Mouse (Mus musculus) spleen, adult 18-20 months (tissue): ENCODE measurements around the gene Dph1.
"Not testable (repeated sequence)": the region's sequence is repeated elsewhere in the genome, so short reads cannot be mapped to it uniquely, and the experiment has no call there.

Experiments
- DNase-seq, 2 experiments: peaks; one replicate each; pipeline ENCODE4 v3.0.0; 2022; ENCODE audit warnings: mixed read lengths in 2 of 2

Gene Dph1

DNA sequence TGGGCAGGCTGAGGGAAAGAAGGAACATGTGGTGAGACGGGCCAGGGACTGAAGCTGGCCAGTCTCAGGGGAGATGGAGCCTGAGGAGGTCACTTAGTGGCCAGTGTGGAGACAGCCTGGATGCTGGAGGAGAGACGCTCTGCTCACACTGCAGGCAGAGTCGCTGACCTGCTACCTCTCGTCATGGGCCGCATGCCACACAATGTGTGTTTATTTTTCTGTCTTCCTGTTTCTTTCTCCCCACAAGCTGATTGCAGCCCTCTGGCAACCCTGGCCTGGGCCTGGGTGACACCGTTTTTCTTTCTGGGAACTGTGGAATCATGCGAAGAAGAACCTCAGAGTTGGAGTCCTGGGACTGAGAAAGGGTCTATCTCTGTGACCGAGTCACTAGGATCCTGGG lies 10.7 kb upstream of the Dph1 start:
- no peak for DNase-seq

DNA sequence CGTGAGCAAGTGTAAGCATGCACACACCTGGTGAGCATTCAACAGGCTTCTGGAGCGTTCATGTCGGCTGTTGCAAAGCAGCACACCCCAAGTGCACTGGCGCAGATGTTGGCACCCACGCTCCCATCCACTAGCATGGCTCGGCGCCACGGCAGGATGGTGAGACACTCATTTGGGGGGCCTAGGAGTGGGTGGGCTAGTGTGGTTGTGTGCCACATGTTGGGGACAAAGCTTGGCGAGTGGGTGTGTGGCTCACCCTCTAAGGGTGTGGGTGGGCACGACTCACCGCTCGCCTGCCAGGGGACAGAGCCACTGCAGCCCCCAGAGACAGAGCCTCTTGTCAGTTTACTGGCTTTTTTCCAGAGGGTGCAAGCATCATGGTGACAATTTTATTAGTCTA lies 9.9 kb upstream of the Dph1 start:
- no peak for DNase-seq

DNA sequence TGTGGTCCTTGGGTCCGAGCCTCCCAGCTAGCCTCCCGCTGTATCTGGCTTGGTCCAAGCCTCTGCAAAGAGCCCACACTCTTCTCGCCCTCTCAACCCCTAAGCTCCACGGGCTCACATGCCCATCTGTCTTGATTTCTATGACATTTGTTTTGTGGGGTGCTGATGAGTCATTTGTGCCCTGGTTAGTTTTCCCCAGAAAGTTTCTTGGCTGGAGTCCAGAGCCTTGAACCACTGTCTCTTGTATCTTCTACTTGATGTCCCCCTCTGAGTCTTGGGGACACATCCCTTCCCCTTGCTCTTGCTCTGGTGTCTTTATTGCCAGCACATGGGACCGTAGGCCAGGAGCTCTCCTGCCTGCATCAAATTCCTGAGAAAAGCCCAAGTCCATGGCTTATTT lies 8.9 kb upstream of the Dph1 start:
- DNase-seq, result no peak

DNA sequence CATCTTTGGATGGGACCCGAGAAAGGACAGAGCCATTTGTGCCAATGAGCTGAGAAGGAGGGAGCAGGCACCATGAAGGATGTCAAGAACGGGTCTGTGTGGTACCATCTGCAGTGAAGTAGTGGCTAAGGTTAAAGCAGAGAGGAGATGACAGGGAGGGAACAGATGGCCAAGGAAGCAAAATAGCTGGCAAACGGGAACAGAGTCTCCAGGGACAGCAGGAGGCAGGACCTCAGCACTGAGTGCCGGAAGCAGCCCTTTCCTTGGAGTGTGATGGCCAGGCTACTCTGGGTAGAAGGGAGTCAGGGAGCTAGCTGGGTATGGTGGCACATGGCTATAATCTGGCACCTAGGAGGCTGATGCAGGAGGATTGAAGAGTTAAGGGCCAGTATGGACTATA lies 7.8 kb upstream of the Dph1 start:
- no peak for DNase-seq

DNA sequence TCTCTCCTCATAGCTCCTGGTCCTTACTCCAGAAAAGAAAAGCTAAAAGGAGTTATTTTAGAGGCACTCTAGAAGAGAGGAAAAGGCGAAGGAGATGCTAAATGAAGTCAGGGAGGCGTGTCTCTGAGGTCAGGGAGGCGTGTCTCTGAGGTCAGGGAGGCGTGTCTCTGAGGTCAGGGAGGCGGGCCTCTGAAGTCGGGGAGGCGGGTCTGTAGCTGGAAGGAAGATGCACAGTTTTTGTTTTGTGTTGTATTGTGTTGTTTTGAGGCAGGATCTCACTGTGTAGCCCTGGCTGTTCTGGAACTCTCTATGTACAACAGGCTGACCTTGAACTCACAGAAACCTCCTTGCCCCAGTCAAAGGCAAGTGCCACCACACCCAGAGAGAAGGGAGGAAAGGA lies 6.9 kb upstream of the Dph1 start:
- no peak for DNase-seq

DNA sequence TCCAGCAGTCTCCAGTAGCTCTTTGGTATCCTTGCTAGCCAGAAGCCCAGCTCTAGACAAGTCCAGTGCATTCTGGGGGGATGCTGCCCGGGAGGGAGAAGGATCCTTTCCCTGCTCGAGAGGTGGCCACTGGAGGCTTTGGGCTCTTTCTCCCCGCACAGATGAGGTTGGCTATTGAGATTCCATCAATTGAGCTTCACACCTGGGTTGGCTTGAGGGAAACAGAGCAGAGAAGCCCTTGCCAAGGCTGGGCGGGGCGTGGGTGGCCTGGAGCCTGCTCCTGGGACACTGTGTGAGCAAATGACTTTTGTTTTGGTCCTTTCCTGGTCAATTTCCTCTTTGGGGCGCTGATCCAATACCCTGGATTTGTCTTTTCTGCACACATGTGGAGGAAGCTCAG lies 5.1 kb upstream of the Dph1 start:
- no peak for DNase-seq

DNA sequence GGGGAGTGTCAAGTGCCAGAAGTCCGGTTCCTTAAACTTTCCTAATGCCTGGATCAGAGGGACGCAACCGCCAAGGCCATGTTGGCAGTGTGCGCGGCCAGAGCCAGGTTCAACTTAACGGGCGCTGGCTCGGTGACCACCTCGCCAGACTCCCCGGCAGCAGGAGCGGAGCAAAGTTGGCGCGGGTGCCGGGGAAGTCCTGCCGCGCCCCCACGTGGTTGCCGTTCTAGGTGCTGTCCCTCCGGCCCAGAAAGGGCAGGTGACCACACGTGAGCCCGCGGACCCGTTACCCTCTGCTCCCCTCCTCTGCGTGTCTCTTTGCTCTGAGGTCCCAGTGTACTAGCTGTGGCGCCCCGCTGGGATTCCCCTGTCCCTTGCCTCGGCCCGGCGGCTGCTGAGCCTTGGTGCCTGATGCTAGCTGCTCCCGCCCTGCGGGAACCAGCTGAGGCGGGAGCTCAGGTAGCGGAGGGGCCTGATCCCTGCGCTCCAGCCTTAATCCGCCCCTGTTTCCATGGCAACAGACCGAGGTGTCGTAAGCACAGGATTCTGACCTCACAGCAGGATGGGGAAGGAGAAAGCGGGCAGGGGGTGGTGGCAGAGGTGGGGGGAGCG lies 3.9 kb upstream of the Dph1 start:
- peak; percentile 30 to 66 for DNase-seq

DNA sequence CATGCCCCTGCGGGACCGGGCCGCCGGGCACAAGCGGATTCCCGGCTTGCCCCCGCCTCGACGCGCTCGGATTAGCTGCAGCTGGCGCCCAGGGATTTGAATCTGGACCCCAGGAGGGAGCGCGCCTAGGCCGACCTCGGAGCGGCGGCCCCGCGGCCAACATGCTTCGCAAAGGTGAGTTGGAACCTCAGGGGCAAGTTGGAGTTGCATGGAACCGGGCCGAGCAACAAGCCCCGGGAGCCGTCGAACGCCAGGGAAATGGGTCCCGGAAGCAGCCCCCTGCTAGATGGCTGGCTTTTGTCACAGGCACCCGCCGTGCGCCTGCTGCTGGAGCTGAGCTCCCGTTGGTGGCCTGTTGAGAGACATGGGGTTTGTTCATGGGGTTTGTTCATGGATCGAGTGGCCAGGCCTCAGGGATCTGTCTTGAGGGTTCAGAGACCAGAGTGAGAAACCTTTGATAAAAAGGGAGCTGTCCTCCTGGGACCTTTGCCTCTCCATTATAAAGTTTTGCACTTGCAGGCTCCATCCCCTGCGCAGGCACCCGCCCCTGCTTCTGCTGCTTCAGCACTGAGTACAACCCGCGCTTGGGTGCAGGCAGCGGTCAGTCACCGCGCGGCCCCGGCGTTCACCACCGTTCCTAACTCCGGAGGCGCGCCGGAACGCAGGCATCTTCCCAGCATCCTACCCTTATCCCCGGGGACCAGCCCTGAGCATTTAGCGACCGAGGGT lies 3.2 kb upstream of the Dph1 start:
- peak in 1 of 2 experiments; percentile 31 for DNase-seq

DNA sequence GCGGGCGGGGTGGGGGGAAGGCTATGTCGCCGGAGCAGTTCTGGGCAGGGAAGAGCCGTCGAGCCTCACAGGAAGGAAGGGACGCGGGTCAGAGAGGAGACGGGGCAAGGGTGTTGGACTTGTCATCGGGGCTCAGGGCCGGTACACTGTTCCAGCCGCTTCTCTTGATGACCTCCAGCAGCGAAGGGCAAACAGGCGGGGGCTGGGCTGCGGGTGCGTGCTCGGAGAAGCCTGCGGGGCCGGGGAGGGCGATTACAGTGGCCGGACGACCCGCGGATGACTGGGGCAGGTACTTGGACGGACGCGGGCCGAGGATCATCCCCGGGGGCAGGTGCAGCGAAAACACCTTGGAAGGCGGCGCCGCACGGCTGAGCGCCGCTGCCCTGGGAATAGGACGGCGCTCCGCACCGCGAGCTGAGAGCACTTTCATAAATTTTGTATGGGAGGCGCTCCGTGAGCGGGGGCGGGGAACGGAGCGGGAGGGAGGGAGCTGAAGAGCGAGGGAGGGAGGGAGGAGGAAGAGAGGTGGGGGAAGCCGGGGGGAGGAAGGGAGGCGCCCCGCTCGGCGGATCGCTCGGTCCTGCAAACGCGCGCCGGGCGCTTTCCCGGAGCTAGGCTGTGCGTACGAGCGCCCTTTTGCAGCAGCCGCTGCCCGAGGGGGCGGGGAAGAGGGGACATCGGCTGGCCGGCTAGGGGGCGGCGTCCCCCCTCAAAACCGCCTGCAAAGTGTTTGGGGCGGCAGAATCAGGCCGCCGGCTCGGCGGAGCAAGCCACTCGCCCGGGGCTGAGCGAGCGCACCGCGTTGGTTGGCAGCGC lies 2.4 kb upstream of the Dph1 start, which contains the start of gene Rtn4rl1:
Gene Rtn4rl1 (plus strand): TSS at position 528 of the 816 bp plus-strand sequence.
- peak; percentile 63 to 72 for DNase-seq

DNA sequence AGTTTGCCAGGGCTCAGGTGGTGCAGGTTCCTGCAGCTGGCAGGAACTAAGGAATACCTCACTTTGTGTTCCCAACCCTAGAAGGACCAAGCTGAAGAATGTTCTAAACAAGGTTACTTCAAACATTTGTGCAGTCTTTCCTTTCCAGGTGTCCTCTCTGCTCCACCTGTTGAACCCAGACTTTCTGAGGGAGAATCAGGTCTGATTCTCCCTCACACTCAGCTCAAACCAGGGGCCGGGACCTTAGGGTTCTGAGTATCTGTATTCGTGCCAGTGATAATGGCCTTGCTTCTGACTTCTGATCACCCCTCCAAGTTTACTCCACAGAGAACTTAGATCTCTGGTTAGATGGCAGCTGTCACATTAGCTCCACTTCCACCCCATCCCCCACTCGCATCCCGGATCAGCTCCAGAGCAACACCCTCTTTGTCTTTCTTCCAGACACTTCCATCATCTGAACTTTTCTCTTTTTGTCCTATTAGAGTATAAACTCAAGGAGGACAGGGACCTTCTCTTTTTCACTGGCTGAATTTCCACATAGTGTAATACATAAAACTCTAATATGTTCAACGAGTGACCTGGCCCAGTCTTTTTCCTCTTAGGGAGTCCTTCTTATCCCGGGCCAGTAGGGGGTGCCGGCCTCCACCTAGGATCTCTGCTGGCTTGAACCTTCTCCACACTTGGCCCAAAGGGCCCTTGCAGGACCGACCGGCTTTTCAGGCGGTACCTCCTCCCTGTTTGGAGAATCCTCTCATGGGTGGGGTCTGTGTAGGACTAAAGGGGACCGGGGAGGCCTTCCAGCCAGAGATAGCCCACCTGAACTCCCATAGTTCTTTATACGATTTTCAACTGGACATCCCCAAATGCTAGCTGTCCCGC lies 1.5 kb upstream of the Dph1 start:
- peak; percentile 52 to 68 for DNase-seq

DNA sequence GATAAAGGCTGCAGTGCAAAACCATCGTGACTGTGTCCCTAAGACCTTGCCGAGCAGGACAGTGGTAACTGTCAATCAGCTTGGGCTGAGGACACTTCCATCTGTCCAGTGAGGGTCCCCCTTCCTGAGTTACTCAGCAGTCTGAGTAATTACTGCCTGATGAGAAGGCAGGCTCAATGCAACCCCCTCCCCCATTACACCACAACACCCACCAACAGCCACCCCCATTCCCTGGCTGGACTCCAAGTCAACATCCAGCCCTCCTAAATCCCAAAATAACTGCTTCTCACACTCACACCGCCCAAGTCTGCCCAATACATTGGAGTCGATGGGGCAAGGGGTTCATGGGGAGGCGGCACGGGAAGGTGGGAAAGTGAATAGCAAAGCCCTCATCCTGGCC lies 800 bp upstream of the Dph1 start:
- no peak for DNase-seq

DNA sequence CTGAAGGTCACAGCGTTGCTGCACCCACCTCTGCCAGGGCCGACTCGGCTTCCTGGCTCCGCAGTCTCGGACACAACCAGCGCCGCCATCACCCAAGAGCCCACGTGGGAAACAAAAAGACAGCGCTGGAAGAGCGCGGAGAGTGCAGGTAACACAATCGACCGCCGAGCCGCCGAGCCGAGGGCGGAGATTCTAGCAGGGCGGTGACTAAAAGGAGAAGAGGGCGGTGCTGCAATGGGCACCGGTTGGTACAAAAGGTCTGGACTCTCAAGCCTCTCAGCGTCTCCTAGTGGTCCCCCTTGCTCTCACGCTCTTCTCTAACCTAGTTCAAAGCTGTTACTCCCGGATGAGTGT lies 693 bp downstream of the Dph1 start:
- peak; percentile 79 to 80 for DNase-seq

DNA sequence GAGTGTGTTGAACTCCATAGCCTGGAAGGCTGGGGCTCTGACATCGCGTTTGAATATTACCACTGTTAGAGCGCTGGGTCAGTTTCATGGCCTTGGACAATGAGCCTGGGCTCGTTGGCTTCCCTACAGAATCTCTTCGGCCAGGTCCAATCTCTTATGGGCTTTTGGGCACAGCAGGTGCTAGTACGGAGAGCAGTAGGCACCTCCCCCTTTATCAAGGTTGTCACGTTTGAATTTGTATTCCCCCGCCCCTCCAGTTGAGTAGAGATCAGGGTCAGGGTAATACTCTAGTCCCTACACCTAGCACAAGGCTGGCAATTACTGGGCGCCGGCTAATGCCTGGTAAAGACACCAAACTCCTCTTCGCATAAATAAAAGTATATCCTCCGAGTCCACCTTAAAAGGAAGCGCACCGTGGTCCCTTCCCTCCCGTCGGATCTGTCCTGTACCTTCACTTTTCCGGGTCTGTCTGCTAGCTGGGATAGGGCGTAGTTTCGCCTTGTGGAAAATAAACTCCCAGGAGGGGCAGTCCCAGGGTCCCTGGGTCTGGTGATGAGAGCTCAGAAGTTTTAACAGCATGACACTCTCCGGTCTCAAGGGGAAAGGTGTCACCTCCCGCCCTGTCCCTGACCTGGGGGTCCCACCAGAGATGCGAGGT lies 1.2 kb downstream of the Dph1 start:
- DNase-seq, result no peak

DNA sequence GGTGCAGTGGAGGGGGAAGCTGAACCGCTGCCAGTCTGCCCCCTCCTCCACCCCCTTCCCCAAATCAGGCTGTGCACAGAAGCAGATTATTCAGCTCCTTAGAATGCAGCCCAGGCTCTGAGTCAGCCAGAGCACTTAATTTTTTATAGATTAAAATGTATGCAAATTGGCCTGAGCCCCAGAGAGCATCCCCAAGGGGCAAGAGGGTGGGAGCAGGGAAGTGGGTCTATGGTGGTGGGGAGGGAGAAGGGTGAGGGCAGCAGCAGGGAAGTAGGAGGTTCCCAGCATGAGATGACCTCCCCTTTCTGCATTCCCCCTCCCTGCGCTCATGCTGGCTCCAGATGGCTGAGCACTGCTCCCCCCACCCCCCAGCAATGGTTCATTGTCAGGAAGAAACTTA lies 6.1 kb downstream of the Dph1 start:
- peak; percentile 41 to 68 for DNase-seq

DNA sequence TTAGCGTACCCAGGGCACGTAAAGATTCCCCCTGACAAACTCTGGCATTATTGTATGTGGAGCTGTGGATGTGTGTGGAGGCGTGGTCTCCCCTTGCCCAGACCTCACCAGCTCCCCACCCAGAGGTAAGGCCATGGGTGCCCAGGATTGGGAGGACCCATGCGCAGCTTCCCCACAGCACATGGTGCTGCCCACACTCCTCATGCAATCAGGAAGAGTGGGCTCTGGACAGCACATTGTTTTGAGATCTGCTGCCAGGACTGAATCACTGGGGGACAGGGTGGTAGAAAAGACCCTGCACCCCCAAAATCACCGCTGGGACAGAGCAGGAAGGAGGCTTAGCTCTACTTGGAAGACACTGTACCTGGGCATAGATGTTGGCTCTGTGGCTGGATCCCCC lies 6.5 kb downstream of the Dph1 start:
- no peak for DNase-seq

DNA sequence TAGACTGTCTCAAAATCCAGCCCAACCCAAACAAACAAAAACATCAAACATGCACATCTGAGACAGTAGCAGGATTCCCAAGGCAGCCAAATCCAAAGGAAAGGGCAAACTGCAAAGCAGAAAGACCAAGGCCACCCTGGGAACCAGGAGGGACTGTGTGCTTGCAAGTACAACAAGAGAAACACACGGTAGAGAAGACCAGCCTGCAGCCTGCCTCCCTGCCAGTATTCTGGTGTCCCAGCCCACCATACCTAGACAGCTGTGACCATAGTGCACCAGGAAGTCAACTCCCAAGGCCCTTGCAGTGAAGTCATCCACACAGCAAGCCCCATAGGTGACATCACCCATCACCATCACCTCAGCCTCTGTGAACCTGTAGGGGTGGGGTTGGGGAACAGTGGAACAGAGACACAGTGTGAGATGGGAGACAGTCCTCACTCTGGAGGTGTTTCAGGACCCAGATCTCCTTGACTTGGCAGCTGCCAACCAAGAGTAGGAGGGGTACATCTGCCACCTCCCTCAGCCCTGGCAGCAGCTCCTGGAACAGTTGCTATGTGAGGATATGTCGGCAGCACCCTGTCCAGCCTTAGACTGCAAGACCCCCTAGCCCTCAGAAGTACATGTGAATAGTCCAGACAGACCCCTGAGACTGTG lies 7.0 kb downstream of the Dph1 start:
- no peak for DNase-seq

DNA sequence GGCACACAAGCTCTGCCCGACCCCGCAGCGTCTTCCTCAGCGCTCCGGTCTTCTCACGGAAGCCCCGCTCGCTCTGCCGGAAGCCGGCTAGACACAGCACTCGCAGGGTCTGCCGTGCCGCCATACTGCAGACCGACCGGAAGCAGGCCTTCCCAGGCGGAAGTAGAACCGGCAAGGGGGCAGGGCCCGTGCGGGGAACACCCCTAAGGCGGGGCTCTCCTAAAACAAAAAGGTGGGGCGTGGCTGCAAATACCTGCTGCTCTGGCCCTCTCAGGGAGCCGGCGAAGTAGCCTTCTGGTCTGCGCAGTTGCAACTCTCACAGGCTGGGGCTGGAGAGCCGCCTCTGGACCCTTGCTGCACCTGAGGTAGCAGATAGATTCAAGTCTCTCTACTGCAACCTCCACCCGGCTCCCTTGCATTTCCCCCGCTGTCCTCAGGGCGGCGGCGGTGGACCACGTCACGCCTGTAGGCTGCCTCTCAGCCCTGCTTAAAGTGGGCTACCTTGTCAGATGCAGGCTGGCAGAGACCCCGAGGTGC lies 12.3 kb downstream of the Dph1 start, which contains the start of gene Ovca2:
Gene Ovca2 (minus strand): TSS at position 164 of the 537 bp plus-strand sequence.
- peak; percentile 82 to 86 for DNase-seq

DNA sequence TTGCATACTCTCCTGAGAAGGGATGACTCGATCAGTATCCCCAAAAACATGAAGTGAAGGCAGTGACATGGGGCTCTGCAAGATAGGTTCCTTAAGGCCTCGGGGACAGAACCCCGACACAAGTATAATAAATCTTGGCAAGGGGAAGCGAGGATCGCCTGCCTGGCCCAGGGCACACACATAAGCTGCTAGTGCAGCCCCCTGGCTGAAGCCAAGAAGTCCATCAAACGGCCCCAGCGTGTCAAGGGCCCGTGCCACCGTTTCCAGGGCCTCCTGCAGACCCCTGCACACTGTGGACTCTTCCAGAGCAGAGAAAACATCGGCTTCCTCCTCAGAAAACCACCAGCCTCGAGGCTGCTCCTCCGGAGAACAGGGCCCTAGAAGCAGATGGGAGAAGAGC lies 13.0 kb downstream of the Dph1 start:
- DNase-seq, result no peak

DNA sequence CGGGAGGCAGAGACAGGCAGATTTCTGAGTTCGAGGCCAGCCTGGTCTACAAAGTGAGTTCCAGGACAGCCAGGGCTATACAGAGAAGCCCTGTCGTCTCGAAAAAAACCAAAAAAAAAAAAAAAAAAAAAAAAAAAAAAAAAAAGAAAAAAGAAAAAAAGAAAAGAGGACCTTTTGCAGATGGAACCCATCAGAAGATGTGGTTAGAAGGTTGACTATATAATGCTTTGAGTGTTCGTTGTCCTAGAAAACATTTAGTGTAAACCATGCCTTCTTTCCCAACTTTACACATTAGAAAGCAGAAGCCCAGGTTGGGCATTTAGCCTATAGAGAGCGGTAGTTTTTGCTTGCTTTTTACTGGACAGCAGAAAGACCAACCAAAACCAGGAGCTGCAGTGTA lies 16.5 kb downstream of the Dph1 start:
- DNase-seq, result not testable (repeated sequence)

DNA sequence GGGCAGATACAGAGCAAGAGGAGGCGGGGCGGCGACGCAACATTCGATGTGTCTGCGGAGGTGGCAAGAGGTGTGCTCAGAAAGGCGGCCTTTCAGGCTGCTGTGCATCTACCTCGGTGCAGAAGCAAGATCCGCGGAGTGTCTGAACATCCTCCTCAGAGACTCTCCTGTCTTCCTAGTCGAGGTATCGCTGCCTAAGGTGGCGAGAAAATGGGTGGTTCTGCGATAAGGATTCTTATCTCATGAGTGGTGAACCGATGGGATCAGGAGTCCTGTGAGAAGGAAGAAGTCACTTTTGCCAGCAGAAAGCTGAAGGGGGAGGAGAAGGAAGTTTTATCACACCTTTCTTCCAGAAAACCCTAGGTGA lies 17.3 kb downstream of the Dph1 start:
- DNase-seq, result no peak

DNA sequence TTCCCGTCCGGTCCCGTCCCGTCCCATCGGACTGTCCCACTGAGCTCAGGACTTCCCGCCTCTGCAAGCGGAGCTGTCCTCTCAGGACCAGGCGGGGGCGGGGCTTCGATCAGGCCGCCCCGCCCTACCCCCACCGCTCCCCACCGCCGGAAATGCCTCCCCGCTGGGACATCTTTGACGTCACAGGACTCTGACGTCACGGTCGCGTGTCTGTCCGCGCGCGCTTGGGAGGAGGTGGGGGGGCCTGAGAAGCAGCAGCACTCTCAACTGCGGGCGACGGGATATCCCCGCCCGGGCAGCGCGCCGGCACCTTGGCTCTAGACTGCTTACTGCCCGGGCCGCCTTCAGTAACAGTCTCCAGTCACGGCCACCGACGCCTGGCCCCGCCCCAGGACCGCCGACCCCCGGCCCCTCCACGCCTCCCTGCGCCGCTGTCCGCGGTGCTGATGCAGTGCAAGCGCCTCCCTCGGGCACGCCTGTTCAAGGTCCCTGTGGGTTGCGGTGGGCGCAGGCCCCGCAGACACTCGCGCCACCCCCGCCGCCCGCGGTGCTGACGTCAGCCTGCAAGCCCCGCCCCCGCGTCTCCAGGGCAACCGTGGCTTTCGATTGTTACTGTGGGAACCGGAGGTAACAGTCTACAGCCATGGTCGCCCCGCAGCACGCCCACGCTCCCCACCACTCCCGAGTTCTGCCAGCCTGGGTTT lies 17.8 kb downstream of the Dph1 start:
- DNase-seq, result peak; percentile 73 to 78
